Mouse (Mus musculus) E14TG2a.4 (cell line): ENCODE measurements around the gene Plppr4.

Source experiments
- H3K27me3 ChIP-seq: 2 replicates; pipeline ENCODE4 v1.6.1; 2014; ENCODE audit warnings: low read length, control low read depth; ENCODE audit not compliant: insufficient read depth
- H3K36me3 ChIP-seq: 2 replicates; pipeline ENCODE4 v1.6.1; 2014; ENCODE audit warnings: low read length, control low read depth; ENCODE audit not compliant: insufficient read depth
- H3K4me1 ChIP-seq: replicated peaks from 2 replicates; pipeline ENCODE4 v1.6.1; 2014; ENCODE audit warnings: low read depth, low read length, control low read depth
- H3K4me3 ChIP-seq: replicated peaks from 2 replicates; pipeline ENCODE4 v1.5.1; 2014; ENCODE audit warnings: mild to moderate bottlenecking, low read length
- H3K9me3 ChIP-seq: 2 replicates; pipeline ENCODE4 v1.6.1; 2014; ENCODE audit warnings: low read length, control low read depth
- CTCF ChIP-seq: conservative IDR thresholded peaks from 2 replicates; pipeline ENCODE4 v1.5.1; 2014; ENCODE audit warnings: low read length
- NANOG ChIP-seq: IDR thresholded peaks from 2 replicates; pipeline ENCODE4 v1.6.1; 2014; ENCODE audit warnings: borderline replicate concordance, low read length, mixed read lengths
- POU5F1 ChIP-seq: IDR thresholded peaks from 2 replicates; pipeline ENCODE4 v1.6.1; 2014; ENCODE audit warnings: low read length, borderline replicate concordance

The Plppr4 gene

GRCm38 (mm10) chr3:117307555-117307954 lies 53.1 kb downstream of the Plppr4 start:
- TF ChIP-seq POU5F1 (no peak), CTCF (no peak), NANOG (no peak)
- Histone ChIP-seq H3K27me3 (no peaks in the 10 kb centered on the region), H3K36me3 (no peaks in the 10 kb centered on the region), H3K4me3 (no peak overlapping the region), H3K9me3 (0 out of 2 replicates have a peak, but pooled peaks cover 4% of the 10 kb centered on the region), H3K4me1 (peaks cover 8% of the 10 kb centered on the region; the same call in 1 of the 2 replicates)

GRCm38 (mm10) chr3:117304037-117304436 lies 56.6 kb downstream of the Plppr4 start:
- no peaks in the 10 kb centered on the region for H3K36me3 ChIP-seq
- TF ChIP-seq NANOG (no peak), POU5F1 (no peak), CTCF (no peak)
- H3K9me3 ChIP-seq, result 0 out of 2 replicates have a peak, but pooled peaks cover under 1% of the 10 kb centered on the region
- no peaks in the 10 kb centered on the region for H3K4me1 ChIP-seq
- H3K4me3 ChIP-seq, result no peak overlapping the region
- H3K27me3 ChIP-seq, result no peaks in the 10 kb centered on the region

- Histone ChIP-seq H3K36me3 (no peaks in the 10 kb centered on the region), H3K27me3 (no peaks in the 10 kb centered on the region), H3K4me3 (no peak overlapping the region), H3K4me1 (no peaks in the 10 kb centered on the region), H3K9me3 (no peaks in the 10 kb centered on the region)
- TF ChIP-seq NANOG (no peak), POU5F1 (no peak), CTCF (no peak)
These were observed 59.9 kb downstream of the Plppr4 start for GRCm38 (mm10) chr3:117300735-117301271.

DNA sequence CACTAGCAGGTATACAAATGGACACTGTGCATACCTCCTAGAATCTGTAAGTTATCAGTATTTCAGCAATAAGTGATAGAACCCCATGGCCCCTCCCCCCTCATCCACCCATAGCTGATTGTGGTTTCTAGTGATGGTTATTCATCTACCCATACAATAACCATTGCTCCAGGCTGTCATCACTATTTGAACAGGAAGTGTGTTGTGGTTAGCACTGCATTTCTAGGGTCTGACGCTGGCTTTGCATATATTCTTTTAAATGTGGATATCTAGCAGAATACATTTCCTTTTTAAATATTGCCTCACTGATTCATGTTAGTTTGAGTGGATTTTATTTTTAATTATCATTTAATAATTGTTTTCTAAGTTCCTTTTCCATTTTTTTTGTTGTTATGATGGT lies 62.9 kb downstream of the Plppr4 start:
- Histone ChIP-seq H3K36me3 (no peaks in the 10 kb centered on the region), H3K4me3 (no peak overlapping the region), H3K9me3 (no peaks in the 10 kb centered on the region), H3K4me1 (no peaks in the 10 kb centered on the region), H3K27me3 (no peaks in the 10 kb centered on the region)
- TF ChIP-seq CTCF (no peak), NANOG (no peak), POU5F1 (no peak)

GRCm38 (mm10) chr3:117294308-117294925 lies 66.3 kb downstream of the Plppr4 start:
- TF ChIP-seq NANOG, result no peak
- TF ChIP-seq POU5F1, result no peak
- TF ChIP-seq CTCF, result no peak
- Histone ChIP-seq H3K36me3 (no peaks in the 10 kb centered on the region), H3K4me1 (no peaks in the 10 kb centered on the region), H3K27me3 (no peaks in the 10 kb centered on the region), H3K9me3 (no peaks in the 10 kb centered on the region), H3K4me3 (no peak overlapping the region)
